Mouse (Mus musculus) forebrain, embryonic 10.5 days (tissue): ENCODE data around the gene Cd59b. TPM values are rescaled to one million over a fixed set of nuclear protein-coding genes. Genes with fewer than 3 reads are reported as not detected.
A peak's percentile ranks its signal among the peaks of the same experiment; 100 is the strongest.
"Not testable (repeated sequence)": the region's sequence is repeated elsewhere in the genome, so short reads cannot be mapped to it uniquely, and the experiment has no call there.

Experiments
- DNase-seq: peaks from one replicate; pipeline ENCODE4 v3.0.0-alpha.2; 2017; ENCODE audit warnings: low spot score; ENCODE audit errors: extremely low spot score
- H3K27ac ChIP-seq: fragments of 300-500 bp; sonication (generic); 2 replicates; pipeline ENCODE4 v1.5.1; 2016; ENCODE audit warnings: mild to moderate bottlenecking
- H3K27me3 ChIP-seq: fragments of 300-500 bp; sonication (generic); 2 replicates; pipeline ENCODE4 v1.6.1; 2016; ENCODE audit warnings: mild to moderate bottlenecking; ENCODE audit not compliant: poor library complexity, severe bottlenecking
- H3K36me3 ChIP-seq: fragments of 300-500 bp; sonication (generic); replicated peaks from 2 replicates; pipeline ENCODE4 v1.6.1; 2016; ENCODE audit warnings: mild to moderate bottlenecking, moderate library complexity
- H3K4me1 ChIP-seq: fragments of 300-500 bp; sonication (generic); 2 replicates; pipeline ENCODE4 v1.6.1; 2016
- H3K4me3 ChIP-seq: fragments of 300-500 bp; sonication (generic); 2 replicates; pipeline ENCODE4 v1.5.1; 2016; ENCODE audit warnings: mild to moderate bottlenecking, moderate library complexity
- H3K9me3 ChIP-seq: fragments of 300-500 bp; sonication (generic); 2 replicates; pipeline ENCODE4 v1.6.1; 2016; ENCODE audit warnings: mild to moderate bottlenecking, moderate library complexity
- WGBS: fragments of 180-500 bp; shearing (Covaris S2); methylation state at CpG from one replicate; pipeline ENCODE4 v1.1.7; 2016; 5-methylcytosine and 5-hydroxymethylcytosine counted together
- polyA plus RNA-seq: library from polyadenylated mRNA; unstranded; fragments of >200 nt; fragmentation: Nextera tagmentation; extraction: Ambion mirVana; gene quantifications from 2 replicates; pipeline ENCODE4 v1.2.1, GENCODE M21; 2016

Gene Cd59b
- polyA plus RNA-seq, 1 experiment from 2014 or later = 3.4 TPM

DNA sequence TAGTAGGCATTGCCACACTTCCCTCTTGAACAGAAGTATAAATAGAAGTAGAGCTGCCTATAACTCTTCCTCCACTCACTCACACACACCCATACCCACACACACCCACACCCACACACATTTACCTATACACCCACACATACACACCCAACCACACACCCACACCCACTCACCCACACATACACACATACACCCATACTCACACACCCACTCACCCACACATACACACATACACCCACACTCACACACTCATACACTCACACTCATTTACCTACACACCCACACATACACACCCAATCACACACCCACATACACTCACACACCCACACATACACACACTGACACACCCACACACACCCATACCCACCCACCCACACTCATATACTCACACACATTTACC is 12.8 kb downstream of the Cd59b start:
- H3K36me3 ChIP-seq = no peaks in the 10 kb centered on the region
- no peaks in the 10 kb centered on the region for H3K9me3 ChIP-seq
- H3K27me3 ChIP-seq = no peaks in the 10 kb centered on the region
- no peaks in the 10 kb centered on the region for H3K4me1 ChIP-seq
- peak; percentile 7 for DNase-seq
- H3K27ac ChIP-seq = no peak overlapping the region
- no peak overlapping the region for H3K4me3 ChIP-seq

DNA sequence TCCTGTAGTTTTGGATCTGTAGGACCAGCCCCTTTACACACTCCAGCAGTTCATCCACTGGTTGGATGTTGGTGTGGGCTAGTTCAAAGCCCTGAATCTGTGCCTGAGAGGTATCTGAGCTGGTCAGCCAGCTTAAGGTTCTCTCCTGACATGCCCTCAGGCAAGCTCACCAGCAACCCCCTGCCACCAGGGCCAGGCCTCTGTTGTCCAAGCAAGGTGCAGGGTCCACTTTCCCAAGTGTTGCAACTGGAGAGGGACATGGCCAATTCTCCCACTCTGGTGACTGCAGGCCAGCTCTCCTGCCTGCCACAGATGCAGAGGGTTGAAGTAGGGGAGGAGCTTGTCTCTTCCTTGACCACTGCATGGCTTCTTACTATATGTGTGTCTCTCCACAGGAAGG is 14.4 kb downstream of the Cd59b start:
- not testable (repeated sequence) for DNase-seq, H3K27ac ChIP-seq, H3K9me3 ChIP-seq, H3K4me3 ChIP-seq, H3K36me3 ChIP-seq, H3K4me1 ChIP-seq, H3K27me3 ChIP-seq

GRCm38 (mm10) chr2:104087562-104087961 is 17.9 kb downstream of the Cd59b start:
- not testable (repeated sequence) for H3K36me3 ChIP-seq, H3K4me3 ChIP-seq, DNase-seq, H3K9me3 ChIP-seq, H3K27me3 ChIP-seq, H3K27ac ChIP-seq, H3K4me1 ChIP-seq
- 86% methylated on average over 1 of the region's 1 CpGs for WGBS

DNA sequence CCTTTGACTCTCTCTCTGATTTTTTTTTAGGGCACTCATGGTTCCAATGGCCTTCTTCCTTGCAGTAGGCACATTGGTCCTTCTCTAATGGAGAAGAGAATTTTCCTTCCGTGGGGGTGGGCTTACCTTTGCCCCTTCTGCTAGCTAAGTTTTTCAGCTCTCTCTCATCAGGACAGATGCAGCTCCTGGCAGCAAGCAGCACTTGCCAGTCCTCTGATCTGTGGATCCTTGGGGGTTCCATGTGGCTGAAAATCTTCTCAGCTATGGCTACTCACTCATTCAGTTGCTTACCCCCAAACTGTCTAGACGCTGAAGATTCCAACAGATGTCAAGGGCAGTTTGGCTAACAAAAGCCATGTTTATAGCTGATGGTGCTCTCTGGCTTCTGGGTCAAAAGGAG is 23.7 kb downstream of the Cd59b start:
- DNase-seq = no peak
- 83% methylated on average over 2 of the region's 2 CpGs for WGBS

DNA sequence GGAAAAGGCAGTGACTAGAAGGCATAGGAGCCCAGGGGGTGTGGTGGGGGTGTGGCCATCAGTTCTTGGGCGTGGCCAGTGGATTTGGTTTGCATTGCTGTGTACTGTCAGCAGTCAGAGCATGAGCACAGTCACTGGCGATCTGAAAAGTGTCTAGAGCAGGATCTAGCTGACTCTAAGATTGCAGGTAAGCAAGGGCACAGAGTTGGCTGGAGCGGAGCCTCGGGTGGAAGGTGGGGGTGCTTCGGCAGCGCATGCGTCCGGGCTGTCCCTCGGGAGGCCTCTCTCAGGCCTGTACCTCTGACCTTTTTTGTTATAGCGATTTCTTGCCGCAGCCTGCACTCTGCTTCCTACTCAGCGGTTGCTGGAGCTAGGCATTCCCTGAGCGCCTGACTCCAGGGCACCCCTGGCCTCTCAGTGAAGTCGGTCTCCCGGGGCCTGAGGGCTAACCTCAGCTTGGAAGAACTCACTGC is 26.1 kb downstream of the Cd59b start, which contains the start of gene Cd59a:
Gene Cd59a (plus strand): TSS at position 61 of the 473 bp plus-strand sequence.
- H3K9me3 ChIP-seq = no peaks in the 10 kb centered on the region
- H3K4me1 ChIP-seq = peaks cover 34% of the 10 kb centered on the region
- H3K27ac ChIP-seq = peak within 1 kb of the TSS; percentile 86
- no peaks in the 10 kb centered on the region for H3K27me3 ChIP-seq
- peak within 1 kb of the TSS; percentile 60 for H3K4me3 ChIP-seq
- no peaks in the 10 kb centered on the region for H3K36me3 ChIP-seq
- 4% methylated on average over 15 of the region's 15 CpGs for WGBS
- DNase-seq = peak; percentile 75

More for the DNA sequence above, 23.7 kb downstream of the Cd59b start:
- no peaks in the 10 kb centered on the region for H3K9me3 ChIP-seq
- H3K27me3 ChIP-seq = no peaks in the 10 kb centered on the region
- H3K27ac ChIP-seq = no peak overlapping the region
- peaks cover 24% of the 10 kb centered on the region for H3K4me1 ChIP-seq
- no peaks in the 10 kb centered on the region for H3K36me3 ChIP-seq
- H3K4me3 ChIP-seq = no peak overlapping the region

DNA sequence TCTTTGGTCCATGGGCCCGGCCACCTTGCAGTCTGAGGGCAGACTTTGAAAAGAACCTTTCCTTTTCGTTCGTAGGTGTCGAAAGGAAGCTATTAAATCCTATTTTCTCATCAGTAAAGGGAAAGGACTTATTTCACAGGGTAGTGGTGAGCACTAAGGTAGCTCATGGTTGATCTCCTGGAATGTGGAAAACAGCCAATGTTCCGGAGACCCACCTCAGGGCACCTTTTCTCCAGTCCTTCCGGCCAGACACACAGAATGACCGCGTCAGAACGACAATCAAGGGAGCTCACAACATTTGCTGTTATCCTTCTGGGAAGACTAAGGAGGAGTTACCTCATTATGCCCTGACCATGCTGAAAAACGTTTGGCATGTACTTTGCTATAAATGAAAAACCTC is 26.6 kb downstream of the Cd59b start:
- DNase-seq = no peak
- 46% methylated on average over 10 of the region's 10 CpGs for WGBS
- no peaks in the 10 kb centered on the region for H3K36me3 ChIP-seq

DNA sequence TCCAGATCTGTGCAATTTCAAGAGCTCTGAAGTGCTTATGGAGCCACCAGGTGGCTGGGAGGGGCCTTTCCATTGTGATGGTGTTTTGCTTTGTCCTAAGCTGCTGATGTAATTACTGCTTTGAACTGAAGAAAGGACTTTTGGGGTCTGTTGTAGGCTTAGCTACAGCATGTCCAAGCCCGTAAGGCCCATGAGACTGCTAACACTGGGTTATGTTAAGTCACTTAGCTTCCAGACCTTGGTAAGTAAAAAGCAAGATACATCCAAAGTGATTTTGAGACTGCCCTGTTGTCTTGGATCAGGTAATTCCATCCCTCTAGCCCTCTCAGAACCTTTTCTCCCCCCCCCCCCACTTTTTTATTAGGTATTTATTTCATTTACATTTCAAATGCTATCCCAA is 27.1 kb downstream of the Cd59b start:
- 39% methylated on average over 1 of the region's 1 CpGs for WGBS
- DNase-seq, H3K9me3 ChIP-seq, H3K36me3 ChIP-seq, H3K4me3 ChIP-seq, H3K27me3 ChIP-seq: not testable (repeated sequence)
- Histone ChIP-seq H3K27ac (0 out of 2 replicates have a peak overlapping the region, but pooled peaks have one; percentile 40), H3K4me1 (peaks cover 34% of the 10 kb centered on the region)

More for the DNA sequence above, 26.6 kb downstream of the Cd59b start:
- H3K4me1 ChIP-seq = peaks cover 34% of the 10 kb centered on the region
- H3K27me3 ChIP-seq = no peaks in the 10 kb centered on the region
- H3K4me3 ChIP-seq = peak overlapping the region; percentile 60
- peak overlapping the region; percentile 86 for H3K27ac ChIP-seq
- no peaks in the 10 kb centered on the region for H3K9me3 ChIP-seq

- Histone ChIP-seq H3K4me1 (peaks cover 34% of the 10 kb centered on the region), H3K27ac (0 out of 2 replicates have a peak overlapping the region, but pooled peaks have one; percentile 25)
- not testable (repeated sequence) for H3K4me3 ChIP-seq, DNase-seq, H3K27me3 ChIP-seq, H3K36me3 ChIP-seq, H3K9me3 ChIP-seq
- WGBS = 96% methylated on average over 4 of the region's 4 CpGs
These were observed 27.7 kb downstream of the Cd59b start for GRCm38 (mm10) chr2:104097396-104097795.

GRCm38 (mm10) chr2:104098529-104099230 is 29.0 kb downstream of the Cd59b start:
- Histone ChIP-seq H3K36me3 (no peaks in the 10 kb centered on the region), H3K27me3 (no peaks in the 10 kb centered on the region), H3K27ac (peak overlapping the region; percentile 63; the same call in 1 of the 2 replicates), H3K4me3 (no peak overlapping the region), H3K4me1 (peaks cover 37% of the 10 kb centered on the region), H3K9me3 (no peaks in the 10 kb centered on the region)
- 43% methylated on average over 3 of the region's 3 CpGs for WGBS
- DNase-seq = no peak

GRCm38 (mm10) chr2:104099231-104099585 is 29.6 kb downstream of the Cd59b start:
- Histone ChIP-seq H3K9me3 (no peaks in the 10 kb centered on the region), H3K4me1 (peaks cover 37% of the 10 kb centered on the region), H3K36me3 (no peaks in the 10 kb centered on the region), H3K4me3 (no peak overlapping the region), H3K27me3 (no peaks in the 10 kb centered on the region), H3K27ac (peak overlapping the region; percentile 63; the same call in 1 of the 2 replicates)
- 95% methylated on average over 2 of the region's 2 CpGs for WGBS
- DNase-seq = no peak

GRCm38 (mm10) chr2:104099946-104100345 is 30.3 kb downstream of the Cd59b start:
- WGBS = 48% methylated on average over 1 of the region's 1 CpGs
- Histone ChIP-seq H3K9me3 (no peaks in the 10 kb centered on the region), H3K4me3 (no peak overlapping the region), H3K27me3 (no peaks in the 10 kb centered on the region), H3K36me3 (no peaks in the 10 kb centered on the region), H3K4me1 (peaks cover 37% of the 10 kb centered on the region), H3K27ac (no peak overlapping the region)
- DNase-seq = no peak

DNA sequence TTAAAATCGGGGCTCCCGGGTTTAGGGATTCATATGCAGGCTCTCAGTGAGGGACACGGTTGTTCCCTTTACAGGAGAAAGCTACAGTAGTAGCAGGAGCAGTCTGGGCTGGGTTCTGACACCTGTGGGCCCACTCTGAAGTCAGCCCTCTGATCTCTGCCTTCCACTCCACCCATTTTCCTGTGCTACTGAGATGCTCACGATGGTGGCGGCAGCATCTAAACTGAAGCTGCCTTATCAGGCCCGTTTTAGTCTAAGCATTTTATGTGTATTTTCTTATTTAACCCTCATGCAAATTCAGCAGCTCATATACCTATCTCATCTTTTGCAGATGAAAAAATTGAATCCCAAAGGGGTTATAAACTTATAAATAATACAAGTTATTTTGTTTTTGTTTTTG is 35.2 kb downstream of the Cd59b start:
- H3K4me3 ChIP-seq = no peak overlapping the region
- no peaks in the 10 kb centered on the region for H3K36me3 ChIP-seq
- no peak for DNase-seq
- H3K27me3 ChIP-seq = no peaks in the 10 kb centered on the region
- no peaks in the 10 kb centered on the region for H3K9me3 ChIP-seq
- H3K27ac ChIP-seq = no peak overlapping the region
- 91% methylated on average over 6 of the region's 6 CpGs for WGBS
- H3K4me1 ChIP-seq = peaks cover 7% of the 10 kb centered on the region; the same call in 1 of the 2 replicates

DNA sequence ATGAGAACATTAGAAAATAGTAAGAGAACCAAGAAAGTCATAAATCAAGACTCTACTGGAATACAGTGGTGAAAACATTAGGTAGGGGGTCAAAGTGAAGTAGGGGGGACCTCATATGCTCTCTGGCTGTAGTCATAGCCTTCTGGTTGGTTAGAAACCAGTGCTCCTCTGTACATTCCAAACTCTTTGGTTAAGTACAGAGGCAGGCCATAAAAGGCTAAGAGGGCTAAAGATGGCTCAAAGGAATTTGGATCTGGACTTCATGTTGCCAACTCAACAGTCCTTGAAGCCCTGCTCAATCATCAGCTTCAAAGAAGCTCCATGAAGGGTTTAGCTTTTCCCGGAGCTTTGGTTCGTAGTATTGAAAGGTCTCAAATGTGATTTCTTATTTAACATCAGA is 39.4 kb downstream of the Cd59b start:
- WGBS = 97% methylated on average over 2 of the region's 2 CpGs
- H3K4me3 ChIP-seq, DNase-seq: not testable (repeated sequence)

More for the DNA sequence above, 39.4 kb downstream of the Cd59b start:
- H3K36me3 ChIP-seq, H3K27me3 ChIP-seq, H3K27ac ChIP-seq, H3K4me1 ChIP-seq, H3K9me3 ChIP-seq: not testable (repeated sequence)
